Comparison of ENCODE assay signal across 8 mouse cellular contexts in genomic region chr17:34198521-34198912, GRCm38 (mm10). TPM values are rescaled to one million over a fixed set of nuclear protein-coding genes. Genes with fewer than 3 reads are reported as not detected.
A peak's percentile ranks its signal among the peaks of the same experiment; 100 is the strongest.
DNase-seq lines count a peak whose midpoint lies in the region; ATAC-seq and TF ChIP-seq lines count a peak whose summit lies in the region.

No protein-coding gene starts in this region.

- peaks cover 2% of the 10 kb centered on the region; the same call in 1 of the 2 replicates for H3K36me3 ChIP-seq in liver, adult 2 months (ENCODE audit: control insufficient read depth, insufficient read depth, low read length)
- no peaks in the 10 kb centered on the region for H3K36me3 ChIP-seq in limb, embryonic 14.5 days (ENCODE audit: control insufficient read depth, insufficient read depth, low read length)

- no peak overlapping the region; the same call in 1 of the 2 replicates for H3K27ac ChIP-seq in liver, adult 2 months (replicated peaks; ENCODE audit: insufficient read depth, low read depth, low read length)
- no peak overlapping the region for H3K27ac ChIP-seq in embryonic fibroblast, embryonic 13.5 days (ENCODE audit: insufficient read depth, low read length)
- no peak overlapping the region for H3K27ac ChIP-seq in limb, embryonic 14.5 days (replicated peaks; ENCODE audit: low read depth, low read length)

- peak overlapping the region; percentile 56 for H3K4me3 ChIP-seq in liver, adult 2 months (ENCODE audit: insufficient read depth, low read depth, low read length)
- peak overlapping the region; percentile 47 for H3K4me3 ChIP-seq in embryonic fibroblast, embryonic 13.5 days (ENCODE audit: insufficient read depth, low read length)
- H3K4me3 ChIP-seq in limb, embryonic 14.5 days (replicated peaks; ENCODE audit: low read length), result peak overlapping the region; percentile 33

- 7% methylated on average over 11 of the region's 11 CpGs for WGBS in liver, adult 2 months
- WGBS in limb, embryonic 14.5 days, result 6% methylated on average over 11 of the region's 11 CpGs

- peaks cover 2% of the 10 kb centered on the region for H3K4me1 ChIP-seq in liver, adult 2 months (ENCODE audit: control insufficient read depth, insufficient read depth, low read length)
- H3K4me1 ChIP-seq in embryonic fibroblast, embryonic 13.5 days (ENCODE audit: control insufficient read depth, insufficient read depth, low read length), result no peaks in the 10 kb centered on the region
- peaks cover 3% of the 10 kb centered on the region; the same call in 1 of the 2 replicates for H3K4me1 ChIP-seq in limb, embryonic 14.5 days (ENCODE audit: control insufficient read depth, insufficient read depth, low read length)

- H3K4me2 ChIP-seq in limb, embryonic 14.5 days (replicated peaks; ENCODE audit: low read depth, low read length, severe bottlenecking), result peak overlapping the region; percentile 54

- H3K9ac ChIP-seq in liver, adult 2 months (ENCODE audit: low read depth, low read length), result peak overlapping the region; percentile 45
- H3K9ac ChIP-seq in limb, embryonic 14.5 days (ENCODE audit: low read depth, low read length, severe bottlenecking), result no peak overlapping the region

- TF ChIP-seq CTCF in liver, adult 2 months (IDR thresholded peaks at IDR 0.05; ENCODE audit: low read depth, low read length), result no peak
- TF ChIP-seq CTCF in embryonic fibroblast, embryonic 13.5 days (IDR thresholded peaks at IDR 0.05; ENCODE audit: borderline replicate concordance, insufficient read depth, low read length), result no peak

- no peak for DNase-seq in liver, adult 2 months (ENCODE audit: extremely low read depth, low read depth, low spot score)
- DNase-seq in liver, result no peak
- DNase-seq in limb, embryonic 14.5 days (ENCODE audit: low spot score), result no peak
- DNase-seq in spleen, postnatal 14 days (ENCODE audit: low spot score in 2 of 2), result no peak
- DNase-seq in embryo, embryonic 9.5 days (ENCODE audit: extremely low spot score), result no peak
- no peak for DNase-seq in left cerebral cortex, postnatal 25 days (ENCODE audit: low spot score in 2 of 2)

- no peak for TF ChIP-seq POLR2A in liver, adult 2 months (IDR thresholded peaks at IDR 0.05; ENCODE audit: extremely low read depth, insufficient read depth, low read length)
- TF ChIP-seq POLR2A in embryonic fibroblast, embryonic 13.5 days (IDR thresholded peaks at IDR 0.05; ENCODE audit: low read depth, low read length), result no peak
- TF ChIP-seq POLR2A in limb, embryonic 14.5 days (IDR thresholded peaks at IDR 0.05; ENCODE audit: borderline replicate concordance, extremely low read depth, insufficient read depth, insufficient read length), result no peak

- intact Hi-C loops in left cerebral cortex, postnatal 25 days (cut with DNase I), result no loop called here

- no peaks in the 10 kb centered on the region for H3K79me2 ChIP-seq in liver, adult 2 months (ENCODE audit: control insufficient read depth, insufficient read depth, low read length)

- no peaks in the 10 kb centered on the region for H3K9me3 ChIP-seq in limb, embryonic 14.5 days (ENCODE audit: control insufficient read depth, low read length)

- H3K27me3 ChIP-seq in liver, adult 2 months (ENCODE audit: control insufficient read depth, insufficient read depth, low read length), result no peaks in the 10 kb centered on the region
- H3K27me3 ChIP-seq in limb, embryonic 14.5 days (ENCODE audit: control insufficient read depth, insufficient read depth, low read length), result peaks cover 55% of the 10 kb centered on the region

- no peak for ATAC-seq in limb, embryonic 14.5 days (ENCODE audit: low FRiP score, low read depth)
- 0 out of 2 replicates have a peak, but pooled peaks have one; percentile 1 for ATAC-seq in neutrophil, adult 5-6 weeks (ENCODE audit: extremely low read depth, insufficient number of reproducible peaks, low FRiP score, poor library complexity, severe bottlenecking)

RNA-seq across cellular contexts. Expression of gene Psmb8, which starts 1.0 kb away (rescaled TPM):
- total RNA-seq in liver, adult 2 months (2014; rRNA removed), result 66.9 and 101 TPM in 2 replicates
- 56.7 and 80.3 TPM in 2 replicates for polyA plus RNA-seq in liver, adult 2 months (2012; rRNA removed)
- polyA plus RNA-seq in embryonic fibroblast, embryonic 13.5 days (2011; ENCODE audit: insufficient read length, low read depth, missing spikeins), result 16.1 and 18.8 TPM in 2 replicates
- 6.8 and 7.3 TPM in 2 replicates for polyA plus RNA-seq in limb, embryonic 14.5 days (2012; rRNA removed)
- polyA plus RNA-seq in limb, embryonic 14.5 days (2014; fragmentation: Nextera tagmentation; extraction: Ambion mirVana), result 9.2 and 9.4 TPM in 2 replicates
- total RNA-seq in neutrophil, adult 5-6 weeks (2017), result 312 and 336 TPM in 2 replicates
- 1 to 10 TPM; 2.0 to 4.1 TPM for total RNA-seq in left cerebral cortex, postnatal 25 days (2021)

RNA-seq across cellular contexts. Expression of gene Tap2, which starts 4.8 kb away (rescaled TPM):
- 14.4 and 15.2 TPM in 2 replicates for total RNA-seq in liver, adult 2 months (2014; rRNA removed)
- 18.4 and 24.6 TPM in 2 replicates for polyA plus RNA-seq in liver, adult 2 months (2012; rRNA removed)
- 25.6 and 25.7 TPM in 2 replicates for polyA plus RNA-seq in embryonic fibroblast, embryonic 13.5 days (2011; ENCODE audit: insufficient read length, low read depth, missing spikeins)
- polyA plus RNA-seq in limb, embryonic 14.5 days (2012; rRNA removed), result 2.9 and 3.0 TPM in 2 replicates
- 2.3 and 2.4 TPM in 2 replicates for polyA plus RNA-seq in limb, embryonic 14.5 days (2014; fragmentation: Nextera tagmentation; extraction: Ambion mirVana)
- 108 and 112 TPM in 2 replicates for total RNA-seq in neutrophil, adult 5-6 weeks (2017)
- 1 to 10 TPM; 5.2 to 5.4 TPM for total RNA-seq in left cerebral cortex, postnatal 25 days (2021)

RNA-seq across cellular contexts. Expression of gene Psmb9, which starts 11.0 kb away (rescaled TPM):
- 23.3 and 38.1 TPM in 2 replicates for total RNA-seq in liver, adult 2 months (2014; rRNA removed)
- 38.0 and 41.5 TPM in 2 replicates for polyA plus RNA-seq in liver, adult 2 months (2012; rRNA removed)
- 2.7 and 11.9 TPM in 2 replicates for polyA plus RNA-seq in embryonic fibroblast, embryonic 13.5 days (2011; ENCODE audit: insufficient read length, low read depth, missing spikeins)
- polyA plus RNA-seq in limb, embryonic 14.5 days (2012; rRNA removed), result 2.2 and 3.7 TPM in 2 replicates
- polyA plus RNA-seq in limb, embryonic 14.5 days (2014; fragmentation: Nextera tagmentation; extraction: Ambion mirVana), result 3.4 and 3.9 TPM in 2 replicates
- total RNA-seq in neutrophil, adult 5-6 weeks (2017), result 132 and 176 TPM in 2 replicates
- 1 to 10 TPM in 1 of 2 experiments, under 1 TPM in 1; 0.53 to 1.4 TPM for total RNA-seq in left cerebral cortex, postnatal 25 days (2021)

RNA-seq across cellular contexts. Expression of gene Tap1, which starts 11.2 kb away (rescaled TPM):
- total RNA-seq in liver, adult 2 months (2014; rRNA removed), result 15.1 and 17.3 TPM in 2 replicates
- polyA plus RNA-seq in liver, adult 2 months (2012; rRNA removed), result 18.8 and 23.5 TPM in 2 replicates
- polyA plus RNA-seq in embryonic fibroblast, embryonic 13.5 days (2011; ENCODE audit: insufficient read length, low read depth, missing spikeins), result 17.8 TPM in 2 replicates
- polyA plus RNA-seq in limb, embryonic 14.5 days (2012; rRNA removed), result 11.0 and 12.1 TPM in 2 replicates
- polyA plus RNA-seq in limb, embryonic 14.5 days (2014; fragmentation: Nextera tagmentation; extraction: Ambion mirVana), result 11.2 and 14.2 TPM in 2 replicates
- total RNA-seq in neutrophil, adult 5-6 weeks (2017), result 221 and 235 TPM in 2 replicates
- 1 to 10 TPM; 1.5 to 1.8 TPM for total RNA-seq in left cerebral cortex, postnatal 25 days (2021)

RNA-seq across cellular contexts. Expression of gene H2-Ob, which starts 40.2 kb away (rescaled TPM):
- 1.5 and 1.6 TPM in 2 replicates for total RNA-seq in liver, adult 2 months (2014; rRNA removed)
- polyA plus RNA-seq in liver, adult 2 months (2012; rRNA removed), result 0.96 and 2.9 TPM in 2 replicates
- not detected in 2 replicates for polyA plus RNA-seq in embryonic fibroblast, embryonic 13.5 days (2011; ENCODE audit: insufficient read length, low read depth, missing spikeins)
- polyA plus RNA-seq in limb, embryonic 14.5 days (2012; rRNA removed), result 0.06 and 0.23 TPM in 2 replicates
- 0.11 TPM in 1 of 2 replicates, not detected in the other for polyA plus RNA-seq in limb, embryonic 14.5 days (2014; fragmentation: Nextera tagmentation; extraction: Ambion mirVana)
- total RNA-seq in neutrophil, adult 5-6 weeks (2017), result 965 and 1,002 TPM in 2 replicates
- under 1 TPM in 1 of 2 experiments, not detected in 1; 0.23 TPM for total RNA-seq in left cerebral cortex, postnatal 25 days (2021)

Comparison
In these comparisons a context has a peak if more than half of its experiments do, and no peak if none do; other contexts are left out.
1. RNA of gene Psmb8, which starts 1.0 kb away (total RNA-seq): 312 to 336 TPM in neutrophil, adult 5-6 weeks and 66.9 to 101 TPM in liver, adult 2 months; 2.0 to 4.1 TPM in left cerebral cortex, postnatal 25 days; every median in the first group is over 10 times any median in the second.
2. RNA of gene Psmb9, which starts 11.0 kb away (total RNA-seq): 132 to 176 TPM in neutrophil, adult 5-6 weeks and 23.3 to 38.1 TPM in liver, adult 2 months; 0.53 to 1.4 TPM in left cerebral cortex, postnatal 25 days; every median in the first group is over 10 times any median in the second.
3. Peak in every context shown above with its lines, with median percentiles within 50 percentile points of each other: H3K4me3 ChIP-seq.